Mouse (Mus musculus) right cerebral cortex, adult 18-20 months (tissue): ENCODE measurements around the gene Gm14444.
"Not testable (repeated sequence)": the region's sequence is repeated elsewhere in the genome, so short reads cannot be mapped to it uniquely, and the experiment has no call there.

Source experiments
- DNase-seq: peaks from one replicate; pipeline ENCODE4 v3.0.0; 2022; ENCODE audit warnings: mixed read lengths

The Gm14444 gene

GRCm38 (mm10) chr2:175010022-175010421 is at the start of gene Gm14444:
Gene Gm14444 (plus strand): TSS chr2:175010241.
- DNase-seq = not testable (repeated sequence)

GRCm38 (mm10) chr2:174965466-174965865 is 44.6 kb upstream of the Gm14444 start:
- DNase-seq = not testable (repeated sequence)

GRCm38 (mm10) chr2:175044268-175044667 is 34.2 kb downstream of the Gm14444 start:
- not testable (repeated sequence) for DNase-seq

DNA sequence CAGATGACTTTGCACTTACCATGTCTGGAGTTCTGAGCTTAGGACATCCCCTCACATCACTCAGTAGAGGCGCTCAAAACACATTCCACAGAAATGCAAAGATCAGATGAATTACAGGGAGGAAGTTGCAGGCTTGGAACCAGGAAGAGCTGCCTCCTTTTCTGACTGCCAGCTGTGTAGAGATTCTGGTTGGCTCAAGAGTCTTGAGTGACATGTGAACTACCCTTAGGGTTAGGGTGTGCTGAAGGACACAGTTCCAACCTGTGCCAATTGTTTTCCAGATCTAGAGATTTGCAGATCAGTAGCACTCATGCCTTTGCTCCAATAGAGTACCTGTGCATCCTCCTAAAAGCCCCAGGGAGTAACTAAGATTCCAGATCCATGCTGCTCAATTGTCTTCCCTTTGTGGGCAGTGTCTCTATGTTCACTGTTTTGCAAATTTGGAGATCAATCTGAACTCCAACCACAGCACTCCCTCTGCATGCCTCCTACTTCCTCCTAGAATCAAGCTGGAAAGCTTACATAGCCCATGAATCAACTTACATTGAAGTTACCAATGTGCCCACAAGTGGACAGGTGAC is 57.7 kb downstream of the Gm14444 start, which contains the start of gene Gm14393:
Gm14393 (minus strand) TSS at position 101 of the 581 bp plus-strand sequence.
- not testable (repeated sequence) for DNase-seq
